Mouse (Mus musculus): ENCODE results near the gene Tmem183a. TPM values are rescaled to one million over a fixed set of nuclear protein-coding genes. Genes with fewer than 3 reads are reported as not detected.

Tmem183a gene
- polyA plus RNA-seq, 1 experiment from 2014 or later = 60.6 TPM

DNA sequence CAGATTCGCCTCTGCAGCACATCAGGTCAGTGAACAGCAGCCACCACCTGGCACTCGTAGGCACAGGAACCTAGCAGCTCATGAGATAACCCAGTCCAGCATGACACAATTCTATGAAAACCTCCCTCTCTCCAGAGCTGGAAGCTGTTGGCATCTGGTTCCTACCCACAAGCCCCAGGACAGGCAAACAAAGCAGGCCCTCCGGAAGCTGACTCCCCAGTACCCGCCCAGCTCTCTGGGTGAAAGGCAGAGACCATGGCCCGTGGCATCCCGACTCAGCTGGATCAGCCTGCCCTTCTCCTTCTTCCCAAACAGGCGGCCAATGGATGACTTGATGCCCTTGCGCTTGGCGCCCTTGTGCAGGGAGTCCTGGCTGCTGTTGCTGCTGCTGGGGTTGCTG is 45.4 kb downstream of the Tmem183a start:
- Histone ChIP-seq H3K9me3 (ENCODE audit: control insufficient read depth) (no peaks in the 10 kb centered on the region), H3K36me3 (ENCODE audit: control insufficient read depth, insufficient read depth) (no peaks in the 10 kb centered on the region), H3K27ac (ENCODE audit: low read depth, low read length) (no peak overlapping the region), H3K4me3 (ENCODE audit: low read depth, low read length) (no peak overlapping the region), H3K27me3 (replicated peaks; ENCODE audit: control insufficient read depth, insufficient read depth, low read length) (no peaks in the 10 kb centered on the region), H3K9ac (ENCODE audit: low read depth, low read length) (no peak overlapping the region), H3K4me2 (replicated peaks; ENCODE audit: low read depth) (no peak overlapping the region), H3K4me1 (replicated peaks; ENCODE audit: control insufficient read depth, insufficient read depth, low read length) (no peaks in the 10 kb centered on the region)
- 86% methylated on average over 9 of the region's 9 CpGs for WGBS
- TF ChIP-seq CTCF (IDR thresholded peaks at IDR 0.05; ENCODE audit: low read depth) = no peak
- no peak for ATAC-seq

DNA sequence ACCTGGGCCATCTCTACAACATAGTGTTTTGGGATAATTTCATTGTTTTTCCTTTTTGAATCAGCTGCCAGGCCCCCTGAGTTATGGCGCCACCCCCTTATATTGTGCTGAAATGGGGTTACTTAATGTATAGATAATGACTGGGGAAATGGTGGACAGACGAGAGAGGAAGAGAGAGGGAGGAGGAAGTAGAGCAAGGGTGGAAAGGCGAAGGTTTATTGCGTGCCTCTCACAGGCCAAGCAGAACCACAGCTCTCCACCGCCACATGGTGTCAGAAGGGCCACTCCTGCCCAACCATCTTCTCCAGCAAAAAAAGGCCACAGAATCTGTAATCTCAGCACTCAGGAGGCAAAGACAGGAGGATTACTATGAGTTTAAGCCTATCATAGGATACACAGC is 46.6 kb downstream of the Tmem183a start:
- Histone ChIP-seq H3K9me3 (ENCODE audit: control insufficient read depth) (no peaks in the 10 kb centered on the region), H3K27ac (ENCODE audit: low read depth, low read length) (no peak overlapping the region), H3K36me3 (ENCODE audit: control insufficient read depth, insufficient read depth) (no peaks in the 10 kb centered on the region), H3K4me3 (ENCODE audit: low read depth, low read length) (no peak overlapping the region), H3K27me3 (replicated peaks; ENCODE audit: control insufficient read depth, insufficient read depth, low read length) (no peaks in the 10 kb centered on the region), H3K4me1 (replicated peaks; ENCODE audit: control insufficient read depth, insufficient read depth, low read length) (no peaks in the 10 kb centered on the region), H3K4me2 (replicated peaks; ENCODE audit: low read depth) (no peak overlapping the region), H3K9ac (ENCODE audit: low read depth, low read length) (no peak overlapping the region)
- ATAC-seq = no peak
- no peak; the same call in 1 of the 2 replicates for TF ChIP-seq CTCF (IDR thresholded peaks at IDR 0.05; ENCODE audit: low read depth)
- WGBS = 73% methylated on average over 5 of the region's 5 CpGs

DNA sequence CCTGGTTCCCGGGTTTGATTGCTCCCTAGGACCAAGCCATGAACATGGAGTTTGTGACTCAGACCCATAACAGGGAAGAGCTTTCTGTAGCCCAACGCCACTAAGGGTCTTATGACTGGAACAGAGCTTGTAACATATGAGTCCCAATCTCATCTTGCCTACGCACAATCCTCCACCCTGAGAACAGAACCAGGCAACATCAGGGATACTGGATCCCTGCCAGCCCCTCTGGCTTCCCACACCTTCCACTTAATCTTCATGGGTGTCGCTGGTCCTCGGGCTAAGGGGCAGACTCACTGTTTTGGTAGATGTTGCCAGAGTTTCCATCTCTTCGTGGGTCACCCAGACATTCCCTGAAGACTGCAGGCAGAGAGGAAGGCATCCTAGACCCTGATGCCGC is 50.0 kb downstream of the Tmem183a start:
- Histone ChIP-seq H3K4me3 (ENCODE audit: low read depth, low read length) (no peak overlapping the region), H3K9ac (ENCODE audit: low read depth, low read length) (no peak overlapping the region), H3K27me3 (replicated peaks; ENCODE audit: control insufficient read depth, insufficient read depth, low read length) (no peaks in the 10 kb centered on the region), H3K4me1 (replicated peaks; ENCODE audit: control insufficient read depth, insufficient read depth, low read length) (no peaks in the 10 kb centered on the region), H3K27ac (ENCODE audit: low read depth, low read length) (no peak overlapping the region), H3K9me3 (ENCODE audit: control insufficient read depth) (no peaks in the 10 kb centered on the region), H3K36me3 (ENCODE audit: control insufficient read depth, insufficient read depth) (no peaks in the 10 kb centered on the region), H3K4me2 (replicated peaks; ENCODE audit: low read depth) (no peak overlapping the region)
- no peak for TF ChIP-seq CTCF (IDR thresholded peaks at IDR 0.05; ENCODE audit: low read depth)
- ATAC-seq = no peak
- WGBS = 84% methylated on average over 7 of the region's 7 CpGs

DNA sequence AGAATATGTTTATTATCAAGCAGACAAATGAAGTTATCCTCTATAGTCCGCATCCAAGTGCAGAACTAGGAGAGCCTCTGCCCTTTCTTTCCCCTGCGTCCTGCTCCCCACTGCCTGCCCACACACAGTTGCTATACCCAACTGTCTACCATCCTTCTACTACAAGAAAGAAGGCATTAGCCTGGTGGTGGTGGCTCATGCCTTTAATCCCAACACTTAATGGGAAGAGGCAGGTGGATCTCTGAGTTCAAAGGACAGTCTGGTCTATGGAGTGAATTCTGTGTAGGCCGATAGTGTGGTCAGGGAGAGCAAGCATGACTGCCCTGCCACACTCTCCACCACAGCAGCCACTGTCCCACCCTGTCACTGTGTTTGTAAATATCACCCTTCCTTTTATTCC is 51.0 kb downstream of the Tmem183a start:
- WGBS = 96% methylated on average over 3 of the region's 3 CpGs
- no peak for TF ChIP-seq CTCF (IDR thresholded peaks at IDR 0.05; ENCODE audit: low read depth)
- no peaks in the 10 kb centered on the region for H3K36me3 ChIP-seq (ENCODE audit: control insufficient read depth, insufficient read depth)
- no peak overlapping the region for H3K4me2 ChIP-seq (replicated peaks; ENCODE audit: low read depth)
- H3K27me3 ChIP-seq (replicated peaks; ENCODE audit: control insufficient read depth, insufficient read depth, low read length) = no peaks in the 10 kb centered on the region
- ATAC-seq = no peak
- H3K9ac ChIP-seq (ENCODE audit: low read depth, low read length) = no peak overlapping the region
- H3K27ac ChIP-seq (ENCODE audit: low read depth, low read length) = no peak overlapping the region
- no peaks in the 10 kb centered on the region for H3K4me1 ChIP-seq (replicated peaks; ENCODE audit: control insufficient read depth, insufficient read depth, low read length)
- H3K9me3 ChIP-seq (ENCODE audit: control insufficient read depth) = no peaks in the 10 kb centered on the region
- H3K4me3 ChIP-seq (ENCODE audit: low read depth, low read length) = no peak overlapping the region

DNA sequence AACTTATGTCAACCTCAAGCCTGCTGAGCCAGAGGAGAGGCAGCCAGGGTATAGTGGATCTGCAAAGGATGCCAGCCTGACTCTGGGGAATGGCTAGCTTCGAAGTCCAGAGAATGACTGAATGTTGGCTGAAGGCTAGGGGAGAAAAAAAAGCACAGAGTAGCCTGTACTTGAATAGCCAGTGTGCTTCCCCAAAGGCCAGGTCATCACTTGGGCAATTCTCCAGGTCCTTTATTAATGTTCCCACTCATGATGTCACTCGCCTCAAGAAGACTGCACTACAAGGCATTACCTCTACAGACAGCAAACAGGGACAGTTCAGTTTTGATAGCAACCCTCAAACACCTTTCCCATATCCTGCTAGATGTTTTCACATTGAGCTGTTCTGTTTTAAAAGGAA is 51.5 kb downstream of the Tmem183a start:
- Histone ChIP-seq H3K27ac (ENCODE audit: low read depth, low read length) (no peak overlapping the region), H3K9ac (ENCODE audit: low read depth, low read length) (no peak overlapping the region), H3K9me3 (ENCODE audit: control insufficient read depth) (no peaks in the 10 kb centered on the region), H3K4me2 (replicated peaks; ENCODE audit: low read depth) (no peak overlapping the region), H3K4me1 (replicated peaks; ENCODE audit: control insufficient read depth, insufficient read depth, low read length) (no peaks in the 10 kb centered on the region), H3K27me3 (replicated peaks; ENCODE audit: control insufficient read depth, insufficient read depth, low read length) (no peaks in the 10 kb centered on the region), H3K4me3 (ENCODE audit: low read depth, low read length) (no peak overlapping the region), H3K36me3 (ENCODE audit: control insufficient read depth, insufficient read depth) (no peaks in the 10 kb centered on the region)
- no peak for TF ChIP-seq CTCF (IDR thresholded peaks at IDR 0.05; ENCODE audit: low read depth)
- 82% methylated on average over 2 of the region's 2 CpGs for WGBS
- ATAC-seq = no peak

DNA sequence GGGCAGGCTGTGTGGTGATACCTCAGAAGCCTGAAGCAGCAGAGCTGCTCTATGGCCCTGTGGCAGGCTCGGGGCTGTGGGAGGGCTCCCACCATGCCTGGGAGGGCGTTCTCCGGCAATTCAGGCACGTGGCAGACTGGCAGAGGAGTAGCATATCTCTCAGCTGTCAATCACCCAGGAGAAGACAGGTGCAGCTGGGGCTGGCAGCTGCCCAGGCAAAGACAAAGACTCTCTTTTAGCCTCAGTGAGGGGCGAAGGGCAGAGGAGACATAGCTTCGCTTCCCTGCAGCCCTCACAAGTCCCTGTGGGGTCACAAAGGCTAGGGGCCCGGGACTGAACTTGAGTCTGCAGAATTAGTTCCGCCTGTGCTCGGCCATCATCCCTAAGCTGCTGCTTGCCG is 54.4 kb downstream of the Tmem183a start:
- Histone ChIP-seq H3K27ac (ENCODE audit: low read depth, low read length) (no peak overlapping the region), H3K9ac (ENCODE audit: low read depth, low read length) (no peak overlapping the region), H3K27me3 (replicated peaks; ENCODE audit: control insufficient read depth, insufficient read depth, low read length) (no peaks in the 10 kb centered on the region), H3K4me2 (replicated peaks; ENCODE audit: low read depth) (no peak overlapping the region), H3K4me3 (ENCODE audit: low read depth, low read length) (no peak overlapping the region), H3K9me3 (ENCODE audit: control insufficient read depth) (no peaks in the 10 kb centered on the region), H3K4me1 (replicated peaks; ENCODE audit: control insufficient read depth, insufficient read depth, low read length) (no peaks in the 10 kb centered on the region), H3K36me3 (ENCODE audit: control insufficient read depth, insufficient read depth) (no peaks in the 10 kb centered on the region)
- no peak for TF ChIP-seq CTCF (IDR thresholded peaks at IDR 0.05; ENCODE audit: low read depth)
- peak; percentile 30; the same call in 1 of the 2 replicates for ATAC-seq
- WGBS = 51% methylated on average over 10 of the region's 10 CpGs

DNA sequence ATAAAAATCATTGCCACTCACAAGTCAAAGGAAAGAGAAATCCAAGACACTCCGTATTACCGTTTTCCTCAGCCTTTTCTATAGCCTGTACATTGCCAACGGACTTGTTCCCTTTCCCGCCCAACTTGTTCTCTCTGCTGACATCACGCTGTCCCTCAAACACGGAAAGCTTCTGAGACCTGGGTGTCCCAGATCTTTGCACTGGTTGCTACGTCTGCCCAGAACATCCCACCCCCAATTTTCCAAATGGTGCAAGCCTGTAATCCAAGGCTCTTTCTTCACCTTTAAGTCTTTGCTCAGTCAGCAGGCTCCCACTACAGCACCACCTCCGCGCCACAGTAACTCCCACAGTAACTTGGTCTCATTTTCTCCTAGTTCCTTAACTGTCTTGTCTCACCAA is 56.8 kb downstream of the Tmem183a start:
- TF ChIP-seq CTCF (IDR thresholded peaks at IDR 0.05; ENCODE audit: low read depth) = no peak
- Histone ChIP-seq H3K9ac (ENCODE audit: low read depth, low read length) (no peak overlapping the region), H3K4me2 (replicated peaks; ENCODE audit: low read depth) (no peak overlapping the region), H3K36me3 (ENCODE audit: control insufficient read depth, insufficient read depth) (no peaks in the 10 kb centered on the region), H3K9me3 (ENCODE audit: control insufficient read depth) (no peaks in the 10 kb centered on the region), H3K4me3 (ENCODE audit: low read depth, low read length) (no peak overlapping the region), H3K27ac (ENCODE audit: low read depth, low read length) (no peak overlapping the region), H3K4me1 (replicated peaks; ENCODE audit: control insufficient read depth, insufficient read depth, low read length) (no peaks in the 10 kb centered on the region), H3K27me3 (replicated peaks; ENCODE audit: control insufficient read depth, insufficient read depth, low read length) (no peaks in the 10 kb centered on the region)
- ATAC-seq = no peak
- WGBS = 89% methylated on average over 9 of the region's 9 CpGs

Data from intestine, postnatal 0 days (tissue).